Mouse (Mus musculus) ES-Bruce4 (cell line): ENCODE data around the gene Smarca4.

ENCODE experiments used
- CTCF ChIP-seq: IDR thresholded peaks from one replicate; pipeline ENCODE4 v1.8.1; 2011; ENCODE audit warnings: low read depth, low read length
- POLR2A ChIP-seq: IDR thresholded peaks from one replicate; pipeline ENCODE4 v1.8.1; 2011; ENCODE audit warnings: low read length; ENCODE audit not compliant: insufficient read depth

DNA sequence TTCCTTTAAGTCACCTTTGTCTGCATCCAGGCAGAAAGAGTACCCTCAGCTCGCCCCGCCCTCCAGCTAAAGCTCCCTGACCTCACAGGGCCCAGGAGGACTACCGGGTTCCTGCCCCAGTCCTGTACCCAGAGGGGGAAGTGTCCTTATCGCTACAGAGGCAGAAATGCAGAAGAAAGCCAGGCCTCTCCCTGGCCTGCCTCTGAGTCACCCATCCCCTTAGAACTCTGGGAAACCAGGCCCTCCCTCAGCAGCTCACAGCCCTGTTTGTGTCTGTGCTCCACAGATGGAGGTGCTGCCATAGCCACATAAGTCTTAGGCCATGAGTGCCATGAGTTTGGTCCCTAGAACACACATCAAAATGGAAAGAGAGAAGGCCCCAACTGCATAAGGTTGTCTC, 99.3 kb downstream of the Smarca4 start:
- TF ChIP-seq CTCF = no peak
- TF ChIP-seq POLR2A = no peak
